Mouse (Mus musculus) fat pad, adult 2 months (tissue): ENCODE results near the gene Zfp110.
"Not testable (repeated sequence)": the region's sequence is repeated elsewhere in the genome, so short reads cannot be mapped to it uniquely, and the experiment has no call there.

Experiments
- DNase-seq: peaks from one replicate; pipeline ENCODE4 v3.0.0-alpha.2; 2011; ENCODE audit warnings: low read depth, low spot score; ENCODE audit errors: extremely low read depth

Gene Zfp110

GRCm38 (mm10) chr7:12834162-12835120 lies at the start of gene Zfp110:
TSS of gene Zfp110 (plus strand) at chr7:12834761.
- peak; percentile 30 for DNase-seq

- DNase-seq: peak; percentile 51
Observed at GRCm38 (mm10) chr7:12787333-12787732, 47.2 kb upstream of the Zfp110 start.

GRCm38 (mm10) chr7:12788025-12788424 lies 46.5 kb upstream of the Zfp110 start:
- DNase-seq: no peak

GRCm38 (mm10) chr7:12792624-12793023 lies 41.9 kb upstream of the Zfp110 start:
- not testable (repeated sequence) for DNase-seq

GRCm38 (mm10) chr7:12797971-12798370 lies 36.6 kb upstream of the Zfp110 start:
- no peak for DNase-seq

- no peak for DNase-seq
Observed at GRCm38 (mm10) chr7:12799554-12799953, 35.0 kb upstream of the Zfp110 start.

- DNase-seq: no peak
Observed at GRCm38 (mm10) chr7:12802866-12803726, 31.5 kb upstream of the Zfp110 start, which contains the start of gene Zscan18. TSS of gene Zscan18 (minus strand) at chr7:12803635.

- DNase-seq: no peak
Observed at GRCm38 (mm10) chr7:12803727-12804071, 30.9 kb upstream of the Zfp110 start.

- DNase-seq: no peak
Observed at GRCm38 (mm10) chr7:12815566-12815965, 19.0 kb upstream of the Zfp110 start.

- DNase-seq: peak; percentile 11
Observed at GRCm38 (mm10) chr7:12818521-12819295, 15.9 kb upstream of the Zfp110 start, which contains the start of gene Zfp329. TSS of gene Zfp329 (minus strand) at chr7:12818858.

GRCm38 (mm10) chr7:12835193-12835671 lies 671 bp downstream of the Zfp110 start:
- no peak for DNase-seq

- DNase-seq: no peak
Observed at GRCm38 (mm10) chr7:12835779-12836178, 1.2 kb downstream of the Zfp110 start.

- no peak for DNase-seq
Observed at GRCm38 (mm10) chr7:12874301-12874700, 39.7 kb downstream of the Zfp110 start.

- DNase-seq: no peak
Observed at GRCm38 (mm10) chr7:12880036-12880435, 45.5 kb downstream of the Zfp110 start.

GRCm38 (mm10) chr7:12880497-12880896 lies 45.9 kb downstream of the Zfp110 start:
- not testable (repeated sequence) for DNase-seq

GRCm38 (mm10) chr7:12880911-12881660 lies 46.5 kb downstream of the Zfp110 start, which contains the start of gene Zfp128:
TSS of gene Zfp128 (plus strand) at chr7:12881177.
- DNase-seq: peak; percentile 66

- no peak for DNase-seq
Observed at GRCm38 (mm10) chr7:12886563-12887266, 52.2 kb downstream of the Zfp110 start.

- DNase-seq: no peak
Observed at GRCm38 (mm10) chr7:12887585-12887984, 53.0 kb downstream of the Zfp110 start.

GRCm38 (mm10) chr7:12890928-12891327 lies 56.4 kb downstream of the Zfp110 start:
- no peak for DNase-seq
